23 mouse cellular contexts compared by ENCODE assay signal in the genomic region with DNA sequence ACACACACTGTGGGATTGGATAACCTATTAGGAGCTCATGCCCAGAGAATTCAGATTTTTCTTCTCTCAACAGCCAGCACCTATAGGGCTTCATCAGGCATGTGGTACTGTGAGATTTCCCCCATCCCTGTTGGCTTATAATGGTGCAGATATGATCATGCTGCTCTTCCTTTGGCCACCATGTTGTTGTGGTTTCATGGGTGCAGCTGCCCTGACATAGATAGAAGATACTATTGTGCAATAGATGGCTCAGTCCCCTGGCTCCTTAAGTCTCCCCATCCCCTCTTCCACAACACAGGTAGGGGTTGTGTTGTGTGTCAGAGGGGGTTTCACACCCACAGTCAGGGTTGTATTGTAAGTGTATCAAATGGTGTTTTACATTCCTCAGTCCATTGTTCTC. TPM values are rescaled to one million over a fixed set of nuclear protein-coding genes. Genes with fewer than 3 reads are reported as not detected.
DNase-seq lines count a peak whose midpoint lies in the region; ATAC-seq and TF ChIP-seq lines count a peak whose summit lies in the region.
"Had no signal": no experiment of that assay in that cellular context is flagged by ENCODE, and none has a peak within 500 bp of the region (broad histone marks: within the 10 kb centered on the region; RNA-seq: fewer than 3 reads in every experiment).

No protein-coding gene starts in this region.

- TF ChIP-seq EP300 in MEL (IDR thresholded peaks at IDR 0.05; ENCODE audit: low read depth in 1 of 2, low read length in 2 of 2) = peak; percentile 69 to 73

- no peaks in the 10 kb centered on the region for H3K9me3 ChIP-seq in MEL (replicated peaks; ENCODE audit: insufficient read depth, low read length)
- H3K9me3 ChIP-seq: embryonic facial prominence, embryonic 10.5 days; embryonic facial prominence, embryonic 12.5 days; forebrain, embryonic 13.5 days; forebrain, embryonic 15.5 days; G1E had no signal

- no peak for TF ChIP-seq POLR2A in MEL (IDR thresholded peaks at IDR 0.05; ENCODE audit: control insufficient read depth in 1 of 2, insufficient read depth in 1 of 2, low read depth in 1 of 2, low read length in 2 of 2, poor library complexity in 1 of 2)
- no peak for TF ChIP-seq POLR2A in myocyte (IDR thresholded peaks at IDR 0.05; ENCODE audit: insufficient read length, low read depth)

- DNase-seq in MEL (ENCODE audit: low read depth, low spot score) = peak; percentile 49
- DNase-seq in spleen, adult 12 weeks (ENCODE audit: low spot score) = no peak
- DNase-seq in left cerebral cortex, adult 11 months (ENCODE audit: low spot score) = no peak
- no peak for DNase-seq in thymus, postnatal 25 days
- DNase-seq: adrenal gland, adult 2 months; adrenal gland, postnatal 10 days; adrenal gland, postnatal 25 days; B cell, adult 2 months; cerebellum, adult 18-20 months; cerebellum, adult 8-10 months; cerebellum, adult 9-11 months; cerebellum, postnatal 14 days; cerebellum, postnatal 36 days; forebrain, postnatal 0 days had no signal

- H3K36me3 ChIP-seq in MEL (ENCODE audit: control insufficient read depth in 1 of 2, insufficient read depth in 2 of 2, low read length in 2 of 2) (peaks cover 0 to 5% of the 10 kb centered on the region in 2 experiments; a peak in 2 of 4 replicates), myocyte (ENCODE audit: control insufficient read depth, insufficient read depth) (peaks cover 9% of the 10 kb centered on the region)
- H3K36me3 ChIP-seq: forebrain, embryonic 15.5 days had no signal

- no peak for TF ChIP-seq RAD21 in MEL (IDR thresholded peaks at IDR 0.05; ENCODE audit: low read depth, low read length)

- H3K27ac ChIP-seq in MEL (ENCODE audit: control insufficient read depth, low read depth, low read length) = no peak overlapping the region
- H3K27ac ChIP-seq: embryonic facial prominence, embryonic 10.5 days; embryonic facial prominence, embryonic 12.5 days; forebrain, embryonic 13.5 days; forebrain, embryonic 15.5 days had no signal

- 0 out of 2 replicates have a peak, but pooled peaks have one; percentile 14 for ATAC-seq in granulocyte monocyte progenitor cell, adult 5-6 weeks (replicated peaks; ENCODE audit: poor library complexity, severe bottlenecking)
- ATAC-seq: CD4-positive, CD25-positive, alpha-beta regulatory T cell, adult 4 months; forebrain, embryonic 13.5 days; forebrain, embryonic 15.5 days; forebrain, postnatal 0 days had no signal

- H3K9ac ChIP-seq in MEL (ENCODE audit: control insufficient read depth, low read depth, low read length, poor library complexity, severe bottlenecking) = no peak overlapping the region
- H3K9ac ChIP-seq: embryonic facial prominence, embryonic 12.5 days; forebrain, embryonic 13.5 days; forebrain, embryonic 15.5 days; forebrain, postnatal 0 days had no signal

- H3K4me1 ChIP-seq in MEL (ENCODE audit: control insufficient read depth in 1 of 2, insufficient read depth in 2 of 2, low read length in 2 of 2) = peaks cover 10 to 14% of the 10 kb centered on the region in 2 experiments; a peak in 2 of 4 replicates
- H3K4me1 ChIP-seq: embryonic facial prominence, embryonic 10.5 days; embryonic facial prominence, embryonic 12.5 days; forebrain, embryonic 13.5 days; forebrain, embryonic 15.5 days had no signal

- no peak overlapping the region for H3K4me2 ChIP-seq in myocyte (ENCODE audit: low read depth)
- H3K4me2 ChIP-seq: embryonic facial prominence, embryonic 12.5 days; forebrain, embryonic 13.5 days; forebrain, embryonic 15.5 days had no signal

- H3K4me3 ChIP-seq in MEL (ENCODE audit: control insufficient read depth in 1 of 2, insufficient read depth in 1 of 2, low read depth in 2 of 2, low read length in 2 of 2) = no peak overlapping the region
- H3K4me3 ChIP-seq in myocyte = no peak overlapping the region
- H3K4me3 ChIP-seq: embryonic facial prominence, embryonic 10.5 days; embryonic facial prominence, embryonic 12.5 days; forebrain, embryonic 13.5 days; forebrain, embryonic 15.5 days had no signal

- H3K27me3 ChIP-seq in MEL (ENCODE audit: control insufficient read depth in 1 of 2, insufficient read depth in 2 of 2, low read length in 2 of 2) (no peaks in the 10 kb centered on the region), myocyte (ENCODE audit: control insufficient read depth, insufficient read depth, insufficient read length) (no peaks in the 10 kb centered on the region)
- H3K27me3 ChIP-seq: CH12.LX; embryonic facial prominence, embryonic 12.5 days; forebrain, embryonic 13.5 days; forebrain, embryonic 15.5 days had no signal

- no peak for TF ChIP-seq CTCF in MEL (IDR thresholded peaks at IDR 0.05 in 2 of 3, conservative IDR thresholded peaks at IDR 0.05 in 1 of 3; ENCODE audit: control insufficient read depth in 1 of 3, insufficient read depth in 1 of 3, low read depth in 2 of 3, low read length in 3 of 3, poor library complexity in 1 of 3, severe bottlenecking in 1 of 3)

- H3ac ChIP-seq in myocyte (ENCODE audit: control insufficient read depth, insufficient read length) = no peak overlapping the region

- no peaks in the 10 kb centered on the region for H3K79me2 ChIP-seq in MEL (ENCODE audit: control insufficient read depth, insufficient read depth, low read length, poor library complexity)
- no peaks in the 10 kb centered on the region for H3K79me2 ChIP-seq in myocyte (ENCODE audit: control insufficient read depth, insufficient read depth)

TF ChIP-seq in MEL, 35 proteins besides CTCF, POLR2A, EP300 and RAD21 (continues in another document):
- peak; percentile 68 for TF ChIP-seq TAL1 (IDR thresholded peaks at IDR 0.05; ENCODE audit: low read length)
- no peak; the same call in 1 of the 2 replicates for TF ChIP-seq USF1 (IDR thresholded peaks at IDR 0.05; ENCODE audit: low read depth, low read length)
- peak; percentile 58; the same call in 1 of the 2 replicates for TF ChIP-seq RCOR1 (IDR thresholded peaks at IDR 0.05; ENCODE audit: low read depth, low read length)
- TF ChIP-seq SIN3A (IDR thresholded peaks at IDR 0.05; ENCODE audit: low read length) = no peak
- TF ChIP-seq E2F4 (IDR thresholded peaks at IDR 0.05; ENCODE audit: borderline replicate concordance, low read depth, low read length) = no peak
- TF ChIP-seq MEF2A (IDR thresholded peaks at IDR 0.05; ENCODE audit: extremely low read depth, insufficient replicate concordance, low read depth, low read length, poor library complexity, severe bottlenecking) = no peak
- TF ChIP-seq POLR2AphosphoS2 (IDR thresholded peaks at IDR 0.05; ENCODE audit: low read length) = no peak
- TF ChIP-seq ZKSCAN1 (IDR thresholded peaks at IDR 0.05; ENCODE audit: low read depth, low read length) = no peak
- TF ChIP-seq CHD1 (IDR thresholded peaks at IDR 0.05; ENCODE audit: low read depth, low read length) = no peak
- no peak for TF ChIP-seq MAFK (IDR thresholded peaks at IDR 0.05; ENCODE audit: borderline replicate concordance, low read depth, low read length)
- no peak for TF ChIP-seq JUND (IDR thresholded peaks at IDR 0.05; ENCODE audit: low read depth, low read length)
- peak; percentile 24; the same call in 1 of the 2 replicates for TF ChIP-seq MXI1 (IDR thresholded peaks at IDR 0.05; ENCODE audit: low read depth, low read length)
- no peak for TF ChIP-seq NRF1 (IDR thresholded peaks at IDR 0.05; ENCODE audit: insufficient read depth, low read depth, low read length, poor library complexity, severe bottlenecking)
- TF ChIP-seq POLR2AphosphoS5 (IDR thresholded peaks at IDR 0.05; ENCODE audit: borderline replicate concordance, low read depth, low read length) = no peak

TF ChIP-seq in myocyte, 11 proteins besides CTCF, POLR2A, EP300 and RAD21:
- 0 out of 2 replicates have a peak, but pooled peaks have one; percentile 25 for TF ChIP-seq CEBPB (IDR thresholded peaks at IDR 0.05; ENCODE audit: insufficient read depth, poor library complexity, severe bottlenecking)
- no peak for TF ChIP-seq MYOG (IDR thresholded peaks at IDR 0.05; ENCODE audit: control insufficient read depth in 1 of 3, insufficient read depth in 1 of 3, insufficient read length in 2 of 3, low read depth in 2 of 3)

RNA-seq across cellular contexts. Expression of a gene that starts 25.7 kb away (rescaled TPM):
- 4.0 and 4.1 TPM in 2 replicates for total RNA-seq in MEL (2012; rRNA removed)
- polyA plus RNA-seq in MEL (2012; ENCODE audit: insufficient read depth in 1 of 2, insufficient read length in 2 of 2, low read depth in 1 of 2, low replicate concordance in 2 of 2, missing spikeins in 1 of 2) (1 to 10 TPM in 1 of 2 experiments, not detected in 1; 6.2 TPM), myocyte (2012; fragmentation: generic; extraction: Trizol) (0.82 TPM)
- total RNA-seq in granulocyte monocyte progenitor cell, adult 5-6 weeks (2014; fragmentation: Nextera tagmentation) = 2.4 and 3.0 TPM in 2 replicates
- 3.1 and 5.5 TPM in 2 replicates for total RNA-seq in granulocyte monocyte progenitor cell, adult 5-6 weeks (2017)

RNA-seq across cellular contexts. Expression of a gene that starts 51.2 kb away (rescaled TPM):
- 7.7 TPM in 2 replicates for total RNA-seq in MEL (2012; rRNA removed)
- polyA plus RNA-seq in MEL (2012; ENCODE audit: insufficient read depth in 1 of 2, insufficient read length in 2 of 2, low read depth in 1 of 2, low replicate concordance in 2 of 2, missing spikeins in 1 of 2) (10 to 100 TPM in 1 of 2 experiments, not detected in 1; 15.4 TPM), myocyte (2012; fragmentation: generic; extraction: Trizol) (5.6 TPM)
- total RNA-seq in granulocyte monocyte progenitor cell, adult 5-6 weeks (2014; fragmentation: Nextera tagmentation) = 13.1 and 24.4 TPM in 2 replicates
- total RNA-seq in granulocyte monocyte progenitor cell, adult 5-6 weeks (2017) = 35.9 and 38.8 TPM in 2 replicates
